Mouse (Mus musculus) liver (tissue): ENCODE data around the gene Chil3.
"Not testable (repeated sequence)": the region's sequence is repeated elsewhere in the genome, so short reads cannot be mapped to it uniquely, and the experiment has no call there.

Experiments used
- DNase-seq: peaks from one replicate; pipeline ENCODE4 v3.0.0-alpha.2; 2020; ENCODE audit warnings: mixed read lengths

The Chil3 gene

DNA sequence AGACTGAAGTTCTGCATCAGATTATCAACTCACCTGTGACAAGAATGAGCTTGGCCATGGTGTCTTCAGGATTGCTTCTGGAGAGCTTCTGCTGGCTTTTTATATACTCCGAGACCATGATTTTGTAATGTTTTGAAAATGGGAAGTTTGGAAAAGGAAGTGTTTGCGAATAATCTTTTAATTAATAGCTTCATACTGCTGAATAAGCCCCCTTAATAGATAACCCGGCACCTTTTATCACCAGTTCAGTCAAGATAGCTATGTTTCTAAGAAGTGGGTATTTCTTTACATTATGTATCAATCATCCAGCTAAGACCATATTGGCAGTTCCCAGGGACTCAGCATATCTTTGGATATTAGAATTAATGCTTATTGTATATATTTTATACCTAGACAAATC is at the start of gene Chil3:
TSS of gene Chil3 (minus strand) at position 101 of the 400 bp plus-strand sequence.
- no peak for DNase-seq

DNA sequence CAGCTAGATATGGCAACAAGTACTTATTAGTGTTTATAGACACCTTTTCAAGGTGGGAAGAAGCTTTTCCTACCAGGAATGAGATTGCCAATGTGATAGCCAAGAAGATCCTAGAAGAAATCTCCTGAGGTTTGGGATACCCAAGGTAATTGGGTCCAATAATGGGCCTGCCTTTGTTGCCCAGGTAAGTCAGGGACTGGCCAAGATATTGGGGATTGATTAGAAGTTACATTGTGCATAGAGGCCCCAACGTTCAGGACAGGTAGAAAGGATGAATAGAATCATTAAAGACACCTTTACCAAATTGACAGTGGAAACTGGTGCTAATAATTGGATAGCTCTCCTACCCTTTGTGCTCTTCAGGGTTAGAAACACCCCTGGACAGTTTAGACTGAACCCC is 30.7 kb upstream of the Chil3 start:
- DNase-seq = not testable (repeated sequence)

DNA sequence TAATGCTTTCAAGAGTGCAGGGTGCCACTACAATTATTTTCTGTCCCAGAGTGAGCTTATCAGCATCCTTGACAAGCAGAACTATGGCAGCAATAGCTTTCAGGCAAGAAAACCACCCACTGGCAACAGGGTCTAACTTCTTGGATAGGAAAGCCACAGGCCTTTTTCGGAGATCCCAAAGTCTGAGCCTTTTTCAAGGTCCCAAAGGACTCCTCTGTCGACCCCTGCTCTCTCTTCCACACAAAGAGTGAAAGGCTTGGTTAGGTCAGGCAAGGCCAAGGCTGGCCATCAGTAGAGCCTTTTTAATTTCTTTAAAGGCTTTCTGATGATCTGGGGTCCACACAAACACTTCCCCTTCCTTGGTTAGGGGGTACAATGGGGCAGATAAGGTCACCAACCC is 29.9 kb upstream of the Chil3 start:
- not testable (repeated sequence) for DNase-seq

DNA sequence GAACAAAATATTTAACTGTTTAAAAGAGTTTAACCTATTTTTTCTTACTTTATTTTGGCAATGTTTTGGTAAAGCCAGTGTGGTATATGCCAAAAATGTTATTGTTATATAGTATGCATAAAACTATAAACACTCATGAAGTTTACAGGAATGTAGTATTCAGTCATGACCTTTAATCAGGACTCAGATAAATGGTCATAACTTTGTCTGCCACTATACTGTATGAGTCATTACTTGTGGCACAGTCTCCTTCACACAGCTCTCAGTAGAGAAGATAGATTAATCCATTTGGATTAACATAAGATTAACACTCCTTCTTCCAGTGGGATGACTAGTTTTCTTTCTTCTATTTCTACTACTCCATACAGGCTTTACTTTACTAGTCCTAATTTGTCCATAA is 28.9 kb upstream of the Chil3 start:
- no peak for DNase-seq

DNA sequence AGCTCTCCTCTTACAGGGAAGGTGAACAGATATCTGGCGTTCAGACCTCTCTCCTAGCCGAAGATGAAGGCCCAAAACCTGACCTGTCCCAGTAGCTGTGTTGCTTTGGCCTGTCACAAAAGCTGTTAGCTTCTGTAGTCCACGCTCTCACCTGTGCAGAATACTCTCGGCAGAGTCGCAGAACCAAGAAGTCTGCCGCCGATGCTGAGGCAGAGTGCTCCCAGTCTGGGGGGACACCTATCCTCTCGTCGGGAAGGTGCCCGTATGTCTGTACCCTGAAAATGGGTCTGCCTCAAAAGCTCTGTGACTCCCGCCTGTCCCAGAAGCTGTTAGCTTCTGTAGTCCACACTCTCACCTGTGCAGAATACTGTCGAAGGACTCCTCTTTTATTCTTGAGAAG is 28.1 kb upstream of the Chil3 start:
- no peak for DNase-seq

DNA sequence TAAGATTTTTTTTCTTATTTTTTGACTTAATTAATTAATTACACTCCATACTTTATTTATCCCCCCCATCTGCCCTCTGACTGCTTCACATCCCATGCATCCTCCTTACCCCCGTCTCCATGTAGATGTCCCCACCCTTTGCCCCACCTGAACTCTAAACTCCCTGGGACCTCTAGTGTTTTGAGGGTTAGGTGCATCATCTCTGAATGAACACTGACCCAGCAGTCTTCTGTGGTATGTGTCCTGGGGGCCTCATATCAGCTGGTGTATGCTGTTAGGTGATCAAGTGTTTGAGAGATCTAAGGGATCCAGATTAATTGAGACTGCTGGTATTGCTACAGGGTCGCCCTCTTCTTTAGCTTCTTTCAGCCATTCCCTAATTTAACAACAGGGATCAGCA is 20.6 kb upstream of the Chil3 start:
- no peak for DNase-seq

DNA sequence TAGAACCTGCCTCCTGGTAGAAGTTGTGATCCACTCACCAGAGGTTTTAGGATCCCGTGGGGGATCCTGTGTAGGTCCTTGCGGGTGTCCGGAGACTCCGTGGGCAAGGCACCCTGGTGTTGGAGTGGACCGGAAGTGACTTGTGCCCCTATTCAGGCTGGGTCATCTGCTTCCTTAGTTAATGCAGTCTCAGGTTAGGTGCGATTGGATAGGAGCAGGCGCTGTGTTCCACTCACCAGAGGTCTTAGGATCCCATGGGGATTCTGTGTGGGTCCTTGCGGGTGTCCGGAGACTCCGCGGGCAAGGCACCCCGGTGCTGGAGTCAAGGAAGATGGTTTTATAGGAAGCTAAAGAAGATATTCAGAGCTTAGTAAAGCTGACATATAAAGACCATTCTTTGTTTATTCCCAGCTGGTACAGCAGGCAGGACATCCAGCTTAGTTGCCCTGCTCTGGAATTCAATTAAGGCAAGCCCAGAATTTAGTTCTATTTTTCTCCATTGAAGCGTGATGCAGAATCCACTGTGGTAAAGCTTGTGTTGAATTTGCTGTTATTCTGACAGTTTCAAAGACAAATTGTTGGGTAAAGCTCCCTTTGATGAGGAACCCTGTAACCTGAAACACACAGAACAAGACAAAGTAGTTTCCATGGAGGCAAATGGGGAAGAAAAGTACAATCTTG is 10.3 kb upstream of the Chil3 start:
- no peak for DNase-seq

DNA sequence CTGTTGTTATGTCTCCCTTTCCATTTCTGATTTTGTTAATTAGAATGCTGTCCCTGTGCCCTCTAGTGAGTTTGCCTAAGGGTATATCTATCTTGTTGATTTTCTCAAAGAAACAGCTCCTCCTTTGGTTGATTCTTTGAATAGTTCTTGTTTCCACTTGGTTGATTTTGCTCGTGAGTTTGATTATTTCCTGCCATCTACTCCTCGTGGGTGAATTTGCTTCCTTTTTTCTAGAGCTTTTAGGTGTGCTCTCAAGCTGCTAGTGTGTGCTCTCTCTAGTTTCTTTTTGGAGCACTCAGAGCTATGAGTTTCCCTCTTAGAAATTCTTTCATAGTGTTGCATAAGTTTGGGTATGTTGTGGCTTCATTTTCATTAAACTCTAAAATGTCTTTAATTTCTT is 7.6 kb upstream of the Chil3 start:
- DNase-seq = not testable (repeated sequence)

DNA sequence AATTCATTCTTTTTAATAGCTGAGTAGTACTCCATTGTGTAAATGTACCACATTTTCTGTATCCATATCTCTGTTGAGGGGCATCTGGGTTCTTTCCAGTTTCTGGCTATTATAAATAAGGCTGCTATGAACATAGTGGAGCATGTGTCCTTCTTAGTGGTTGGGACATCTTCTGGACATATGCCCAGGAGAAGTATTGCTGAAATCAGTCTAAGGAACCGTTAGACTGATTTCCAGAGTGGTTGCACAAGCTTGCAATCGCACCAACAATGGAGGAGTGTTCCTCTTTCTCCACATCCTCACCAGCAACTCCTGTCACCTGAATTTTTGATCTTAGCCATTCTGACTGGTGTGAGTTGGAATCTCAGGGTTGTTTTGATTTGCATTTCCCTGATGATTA is 5.1 kb upstream of the Chil3 start:
- DNase-seq = not testable (repeated sequence)

DNA sequence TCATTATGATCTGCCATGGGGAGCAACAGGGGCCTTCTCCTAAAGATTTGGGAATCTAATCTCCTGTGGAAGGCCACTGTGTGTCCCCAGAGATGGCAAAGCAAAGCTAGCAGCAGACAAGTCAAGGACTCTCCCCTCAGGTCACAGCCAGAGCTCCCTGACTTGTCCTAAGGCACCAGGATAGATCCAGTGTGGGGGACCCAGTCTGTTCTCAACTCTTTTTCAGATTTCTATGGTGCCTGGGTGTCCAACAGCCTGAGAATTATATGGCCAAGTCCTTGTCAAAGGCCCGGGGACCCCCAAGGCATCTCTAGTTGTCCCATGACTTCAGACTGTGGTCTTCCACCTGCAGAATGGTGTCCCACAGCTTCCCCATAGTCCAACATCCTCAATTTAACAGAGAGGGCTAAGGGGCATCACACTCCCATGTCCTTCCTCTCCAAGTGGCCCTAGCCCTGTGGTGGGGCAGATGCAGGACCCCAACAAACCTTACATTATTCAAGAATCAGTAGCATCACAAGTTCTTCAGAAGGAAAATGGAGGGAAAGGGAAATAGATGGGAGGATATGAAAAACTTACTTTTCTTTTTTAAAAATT is 3.9 kb upstream of the Chil3 start:
- no peak for DNase-seq

DNA sequence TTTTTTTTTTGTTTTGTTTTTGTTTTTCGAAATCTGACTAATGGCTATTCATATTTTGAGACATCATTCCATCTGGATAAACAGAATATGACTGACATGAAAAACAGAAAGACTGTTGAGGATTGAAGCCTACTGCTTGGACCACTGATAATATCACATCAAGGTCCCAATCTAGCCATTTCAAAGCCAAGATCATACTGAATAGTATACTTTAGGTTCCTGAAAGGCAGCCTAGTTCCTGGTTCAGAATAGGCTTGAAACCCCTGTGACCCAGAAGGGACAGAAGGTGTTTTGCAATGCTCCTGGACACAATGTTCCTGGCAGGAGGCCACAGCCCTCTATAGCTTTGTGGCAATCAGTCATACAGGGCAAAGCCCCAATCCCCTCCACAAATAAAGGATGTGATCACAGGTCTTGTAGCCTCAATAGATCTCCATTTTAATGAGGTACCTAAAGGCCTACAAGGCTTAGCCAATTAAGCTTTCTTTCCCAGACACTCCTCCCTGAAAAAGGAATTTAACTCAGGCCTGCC is 3.2 kb upstream of the Chil3 start:
- DNase-seq = no peak

DNA sequence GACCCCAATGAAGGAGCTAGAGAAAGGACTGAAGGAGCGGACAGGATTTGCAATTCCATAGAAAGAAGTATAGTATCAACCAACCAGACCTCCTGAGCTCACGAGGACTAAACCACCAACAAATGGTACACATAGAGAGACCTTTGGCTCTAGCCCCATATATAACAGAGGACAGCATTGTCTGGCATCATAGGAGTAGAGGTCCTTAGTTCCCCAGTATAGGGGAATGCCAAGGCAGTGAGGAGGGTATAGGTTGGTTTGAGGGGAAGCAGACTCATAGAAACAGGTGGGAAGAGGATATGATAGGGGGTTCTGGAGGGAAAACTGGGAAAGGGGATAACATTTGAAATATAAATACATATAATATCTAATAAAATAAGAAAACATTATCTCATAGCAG is 13.0 kb downstream of the Chil3 start:
- no peak for DNase-seq

DNA sequence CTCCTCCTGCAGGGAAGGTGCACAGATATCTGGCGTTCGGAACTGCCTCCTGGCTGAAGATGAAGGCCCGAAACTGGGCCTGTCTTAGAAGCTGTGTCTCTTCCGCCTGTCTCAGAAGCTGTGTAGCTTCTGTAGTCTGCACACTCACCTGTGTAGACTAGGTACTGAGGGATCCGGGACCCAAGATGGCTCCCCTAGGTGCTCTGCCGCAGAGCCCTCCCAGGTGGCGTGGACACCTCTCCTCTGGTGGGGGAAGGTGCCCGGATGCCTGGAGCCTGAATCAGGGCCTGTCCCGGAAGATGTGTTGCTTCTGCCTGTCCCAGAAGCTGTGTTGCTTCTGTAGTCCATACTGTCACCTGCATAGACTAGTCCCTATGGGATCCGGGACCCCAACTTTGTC is 23.3 kb downstream of the Chil3 start:
- no peak for DNase-seq

DNA sequence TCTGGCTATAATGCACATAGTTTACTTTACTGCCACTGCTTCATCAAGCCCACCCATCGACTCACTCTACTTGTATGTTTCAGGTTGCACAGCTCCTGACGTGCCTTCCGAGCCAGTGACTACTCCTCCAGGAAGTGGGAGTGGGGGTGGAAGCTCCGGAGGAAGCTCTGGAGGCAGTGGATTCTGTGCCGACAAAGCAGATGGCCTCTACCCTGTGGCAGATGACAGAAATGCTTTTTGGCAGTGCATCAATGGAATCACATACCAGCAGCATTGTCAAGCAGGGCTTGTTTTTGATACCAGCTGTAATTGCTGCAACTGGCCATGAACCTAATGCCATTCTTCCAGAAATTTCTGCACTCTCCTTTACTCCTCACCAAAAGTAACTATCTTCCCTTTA is 35.7 kb downstream of the Chil3 start:
- DNase-seq = no peak

DNA sequence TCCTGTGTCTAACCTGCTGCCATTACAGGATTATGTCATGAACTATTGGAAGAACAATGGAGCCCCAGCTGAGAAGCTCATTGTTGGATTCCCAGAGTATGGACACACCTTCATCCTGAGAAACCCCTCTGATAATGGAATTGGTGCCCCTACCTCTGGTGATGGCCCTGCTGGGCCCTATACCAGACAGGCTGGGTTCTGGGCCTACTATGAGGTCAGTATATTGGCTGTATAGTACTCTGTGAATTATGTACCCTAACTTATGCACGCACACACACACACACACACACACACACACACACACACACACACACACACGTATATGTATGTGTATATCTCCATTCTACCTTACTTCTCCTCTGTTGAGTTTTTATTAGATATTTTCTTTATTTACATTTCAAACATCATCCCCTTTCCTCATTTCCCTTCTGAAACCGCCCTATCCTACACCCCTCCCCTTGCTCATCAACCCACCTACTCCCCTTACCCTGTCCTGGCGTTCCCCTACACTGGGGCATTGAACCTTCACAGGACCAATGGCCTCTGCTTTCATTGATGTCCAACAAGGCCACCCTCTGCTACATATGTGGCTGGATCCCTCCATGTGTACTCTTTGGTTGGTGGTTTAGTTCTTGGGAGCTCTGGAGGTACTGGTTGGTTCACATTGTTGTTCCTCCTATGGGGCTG is 38.4 kb downstream of the Chil3 start:
- DNase-seq = no peak

DNA sequence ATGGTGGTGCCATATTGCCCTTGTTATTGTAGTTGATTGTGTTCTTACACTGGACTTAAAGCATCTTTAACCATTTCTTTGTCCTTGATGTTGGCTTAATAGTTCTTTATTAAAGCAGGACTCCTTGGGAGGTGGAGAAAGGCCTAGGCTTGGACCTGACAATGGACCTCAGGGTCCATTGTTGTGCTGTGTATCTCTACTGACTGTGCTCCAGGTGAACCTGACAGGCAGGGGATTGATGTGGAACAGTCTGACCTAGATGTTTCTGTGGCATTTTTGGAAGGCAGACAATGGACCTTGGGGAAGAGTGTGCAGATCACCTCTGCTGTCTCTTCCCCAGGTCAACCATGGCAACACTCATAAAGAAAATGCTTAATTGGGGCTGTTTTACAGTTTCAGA is 40.4 kb downstream of the Chil3 start:
- DNase-seq = no peak

DNA sequence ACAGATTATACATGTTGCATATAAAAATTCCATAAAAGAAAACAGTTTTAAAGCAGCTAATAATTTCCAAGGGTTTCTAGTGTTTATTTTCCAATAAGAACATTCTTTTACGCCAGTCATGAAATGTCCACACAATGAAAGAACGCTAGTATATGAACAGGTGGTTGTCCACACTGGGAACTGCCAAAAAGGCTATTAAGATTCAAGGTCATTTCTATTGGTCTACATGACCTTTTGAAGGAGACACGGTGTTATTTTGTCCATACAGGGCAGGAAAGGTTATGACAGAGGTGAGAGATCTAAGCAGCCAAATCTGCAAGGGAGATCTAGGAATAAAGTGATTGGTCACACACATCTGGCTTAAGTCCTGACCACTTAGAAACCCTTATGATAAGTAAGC is 54.4 kb downstream of the Chil3 start, which contains the start of gene Chia1:
TSS of gene Chia1 (plus strand) at position 301 of the 400 bp plus-strand sequence.
- DNase-seq = no peak
